Mouse (Mus musculus) cerebellum, adult 2 months (tissue): ENCODE results near the gene Tead3. TPM values are rescaled to one million over a fixed set of nuclear protein-coding genes. Genes with fewer than 3 reads are reported as not detected.
A peak's percentile ranks its signal among the peaks of the same experiment; 100 is the strongest.

Source experiments
- DNase-seq, 2 experiments: peaks; one replicate each; pipeline ENCODE4 v3.0.0; 2021
- H3K27ac ChIP-seq: fragments of 200-500 bp; 2 replicates; pipeline ENCODE4 v1.5.1; 2012; ENCODE audit warnings: low read length, control low read depth, inconsistent platforms; ENCODE audit not compliant: insufficient read depth
- H3K27me3 ChIP-seq: fragments of 200-500 bp; 2 replicates; pipeline ENCODE4 v1.6.1; 2012; ENCODE audit warnings: inconsistent platforms, mild to moderate bottlenecking, low read length, moderate library complexity; ENCODE audit not compliant: control insufficient read depth, insufficient read depth
- H3K4me1 ChIP-seq: fragments of 200-500 bp; 2 replicates; pipeline ENCODE4 v1.6.1; 2011; ENCODE audit warnings: low read length; ENCODE audit not compliant: control insufficient read depth, insufficient read depth
- H3K4me3 ChIP-seq: fragments of 200-500 bp; replicated peaks from 2 replicates; pipeline ENCODE3; 2011; ENCODE audit warnings: mild to moderate bottlenecking, low read depth, low read length, control low read depth; ENCODE audit not compliant: insufficient read depth
- CTCF ChIP-seq: fragments of 200-500 bp; IDR thresholded peaks from 2 replicates; pipeline ENCODE4 v1.5.1; 2011; ENCODE audit warnings: low read depth, mild to moderate bottlenecking, control low read depth, low read length, moderate library complexity, borderline replicate concordance; ENCODE audit not compliant: insufficient read depth
- POLR2A ChIP-seq: fragments of 200-500 bp; IDR thresholded peaks from 2 replicates; pipeline ENCODE4 v1.6.1; 2011; ENCODE audit warnings: low read length, control low read depth, borderline replicate concordance; ENCODE audit not compliant: insufficient read depth
- WGBS: fragments of 180-500 bp; shearing (Covaris S2); methylation state at CpG from one replicate; pipeline ENCODE4 v1.1.7; 2018; 5-methylcytosine and 5-hydroxymethylcytosine counted together
- polyA plus RNA-seq: library from polyadenylated mRNA; depleted of rRNA; stranded (reverse); fragments of >200 nt; gene quantifications from 2 replicates; pipeline ENCODE4 v1.2.3, GENCODE M21; 2012

Tead3 gene
- polyA plus RNA-seq, 1 experiment, result 3.2 TPM

DNA sequence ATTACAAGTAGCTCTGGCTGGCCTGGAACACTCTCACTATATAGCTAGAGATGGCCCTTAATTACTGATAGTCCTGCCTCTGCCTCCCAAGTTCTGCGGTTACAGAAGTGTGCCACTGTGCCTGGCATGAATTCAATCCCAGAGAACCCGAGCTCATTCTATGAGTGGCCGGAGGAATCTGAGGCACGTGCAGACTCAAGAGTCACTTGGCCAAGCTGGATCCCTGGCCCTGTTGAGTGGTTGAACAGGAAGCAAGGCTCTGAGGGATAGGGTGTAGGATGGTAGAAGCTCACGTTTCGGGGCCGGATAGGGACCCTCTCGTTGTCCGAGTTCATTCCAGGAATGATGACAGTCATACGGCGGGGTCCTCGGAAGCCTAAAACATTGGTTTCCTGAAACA is 5.3 kb upstream of the Tead3 start:
- peaks cover 2% of the 10 kb centered on the region; the same call in 1 of the 2 replicates for H3K27me3 ChIP-seq
- TF ChIP-seq POLR2A (no peak), CTCF (no peak)
- H3K4me3 ChIP-seq, result no peak overlapping the region
- DNase-seq, result no peak
- H3K4me1 ChIP-seq, result no peaks in the 10 kb centered on the region
- WGBS, result 79% methylated on average over 12 of the region's 12 CpGs
- no peak overlapping the region for H3K27ac ChIP-seq

DNA sequence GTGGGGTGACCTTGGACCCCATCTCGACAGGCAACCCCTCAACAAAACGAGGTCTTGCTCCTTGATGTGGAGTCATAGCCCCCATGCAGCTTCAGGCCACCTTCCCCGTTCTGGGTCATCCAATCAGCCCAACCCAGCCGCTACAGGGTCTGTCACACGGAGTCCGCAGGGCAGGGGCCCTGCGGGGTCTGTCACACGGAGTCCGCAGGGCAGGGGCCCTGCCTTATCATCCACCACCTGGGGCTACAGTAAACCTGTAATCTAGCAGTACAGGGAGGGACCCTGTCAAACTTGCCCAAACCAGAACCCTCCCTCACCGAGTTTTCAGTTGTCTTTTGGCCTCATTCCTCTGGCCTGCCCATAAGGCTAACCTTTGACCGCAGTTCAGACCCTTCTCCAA is 1.4 kb upstream of the Tead3 start:
- Histone ChIP-seq H3K27ac (no peak overlapping the region), H3K27me3 (peaks cover 7% of the 10 kb centered on the region; the same call in 1 of the 2 replicates), H3K4me3 (no peak overlapping the region), H3K4me1 (no peaks in the 10 kb centered on the region)
- WGBS, result 35% methylated on average over 11 of the region's 11 CpGs
- no peak for DNase-seq
- TF ChIP-seq CTCF (no peak), POLR2A (no peak)

DNA sequence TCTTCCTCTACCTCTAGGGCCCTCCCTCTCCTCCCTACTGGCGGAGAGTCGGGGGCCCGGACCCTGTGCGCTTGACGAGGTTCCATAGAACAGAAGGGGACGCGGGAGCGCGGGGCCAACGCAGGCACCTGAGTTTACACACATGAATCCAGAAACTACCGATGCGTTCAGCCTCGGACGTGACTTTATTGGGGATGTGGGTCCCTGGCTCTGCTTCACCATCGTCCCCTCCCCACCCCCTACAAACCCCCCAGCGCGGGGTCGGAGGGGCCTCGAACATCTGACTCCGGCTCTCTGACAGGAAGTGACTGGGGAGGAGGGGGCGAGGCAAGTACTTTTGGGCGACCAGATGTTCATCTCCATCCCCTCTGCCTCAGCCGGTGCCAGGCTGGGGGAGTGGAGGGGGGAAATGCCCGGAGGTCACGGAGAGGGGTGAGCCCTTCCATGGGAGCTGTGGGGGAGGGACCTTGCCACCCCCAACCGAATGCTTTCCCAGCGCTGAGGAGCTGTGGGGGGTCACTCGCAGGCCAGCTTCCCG is 805 bp upstream of the Tead3 start:
- WGBS, result 3% methylated on average over 29 of the region's 29 CpGs
- Histone ChIP-seq H3K27ac (no peak overlapping the region), H3K4me3 (peak overlapping the region; percentile 41), H3K27me3 (peaks cover 7% of the 10 kb centered on the region; the same call in 1 of the 2 replicates), H3K4me1 (no peaks in the 10 kb centered on the region)
- no peak for DNase-seq
- no peak for TF ChIP-seq CTCF
- TF ChIP-seq POLR2A, result no peak

DNA sequence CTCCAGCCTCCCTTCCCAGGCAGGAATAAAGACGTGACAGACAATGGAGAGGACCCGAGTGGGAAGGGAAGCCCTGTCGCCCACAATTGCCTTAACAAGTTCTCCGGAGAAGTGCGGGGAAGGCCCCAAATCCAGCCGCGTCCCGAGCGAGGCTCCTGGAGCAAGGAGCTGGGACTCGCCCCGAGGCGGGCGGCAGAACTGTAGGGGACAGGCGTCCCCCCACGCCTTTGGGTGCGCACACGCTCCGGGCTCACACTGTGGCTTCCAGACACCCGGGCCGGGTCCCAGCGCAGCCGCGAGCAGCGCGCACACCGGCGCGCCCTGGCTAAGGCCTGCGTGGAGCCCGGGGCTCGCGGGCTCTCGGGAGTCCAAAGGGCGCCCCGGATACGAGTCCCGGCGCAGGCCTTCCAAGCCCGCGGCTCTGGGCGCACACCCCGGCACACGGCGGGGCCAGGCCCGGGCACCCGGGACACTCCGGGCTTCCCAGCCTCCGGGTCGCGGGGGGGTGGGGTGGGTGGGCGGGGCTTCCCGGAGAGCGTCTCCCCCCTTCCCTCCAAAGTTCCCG is 634 bp downstream of the Tead3 start:
- Histone ChIP-seq H3K27me3 (peaks cover 7% of the 10 kb centered on the region; the same call in 1 of the 2 replicates), H3K27ac (no peak overlapping the region), H3K4me3 (peak overlapping the region; percentile 5), H3K4me1 (no peaks in the 10 kb centered on the region)
- TF ChIP-seq POLR2A (no peak), CTCF (no peak)
- no peak for DNase-seq
- 2% methylated on average over 50 of the region's 54 CpGs for WGBS

DNA sequence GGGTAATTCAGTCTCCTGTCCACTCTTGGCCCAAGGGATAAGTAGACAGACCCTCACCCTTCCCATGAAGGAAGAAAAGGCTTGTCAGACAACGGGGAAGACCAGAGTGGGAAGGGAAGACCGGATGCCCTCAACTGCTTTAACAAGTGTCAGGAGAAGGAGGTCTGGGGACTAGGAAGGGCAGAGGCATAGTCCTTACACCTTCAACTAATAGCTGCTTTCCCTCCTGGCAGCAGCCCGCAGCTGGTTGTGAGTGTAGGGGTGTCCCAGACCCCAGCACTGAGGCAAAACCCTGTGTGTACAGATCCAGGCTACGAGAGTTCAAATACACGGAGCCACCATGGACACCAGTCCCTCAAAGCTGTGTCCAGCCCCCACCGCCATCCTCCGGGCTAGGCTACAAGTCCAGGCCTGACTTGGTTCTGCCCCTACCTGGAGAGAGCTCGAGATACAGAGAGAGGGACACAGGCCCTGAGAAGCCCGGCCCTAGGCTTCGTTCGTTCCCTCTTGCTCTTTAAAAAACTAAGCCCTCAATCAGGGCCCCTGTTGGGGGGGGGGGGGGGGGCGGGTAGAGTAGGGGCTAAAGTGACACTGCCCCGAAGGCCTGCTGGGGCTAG is 1.2 kb downstream of the Tead3 start:
- 42% methylated on average over 13 of the region's 13 CpGs for WGBS
- Histone ChIP-seq H3K4me3 (peak overlapping the region; percentile 5), H3K4me1 (no peaks in the 10 kb centered on the region), H3K27me3 (peaks cover 7% of the 10 kb centered on the region; the same call in 1 of the 2 replicates), H3K27ac (no peak overlapping the region)
- no peak for TF ChIP-seq POLR2A
- no peak for DNase-seq

DNA sequence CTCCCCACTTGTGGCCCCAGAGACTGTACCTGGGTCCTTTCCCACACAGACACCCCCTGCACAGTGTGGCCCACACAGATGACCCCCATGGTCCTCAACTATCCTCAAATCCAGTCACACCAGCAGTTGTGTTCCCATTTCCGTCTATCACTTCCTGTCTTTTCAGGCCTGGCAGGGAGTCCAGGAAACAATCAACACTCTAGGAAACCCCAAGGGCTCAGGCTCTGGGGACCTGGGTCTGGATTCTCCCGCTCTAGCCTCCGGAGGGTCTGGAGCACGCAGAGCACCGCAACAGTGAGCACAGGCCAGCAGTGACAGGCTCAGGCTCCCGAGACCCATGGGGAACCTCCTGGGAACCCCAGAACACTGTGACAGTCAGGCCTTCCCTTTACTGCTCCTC is 2.4 kb downstream of the Tead3 start:
- Histone ChIP-seq H3K4me1 (no peaks in the 10 kb centered on the region), H3K27ac (no peak overlapping the region), H3K27me3 (peaks cover 7% of the 10 kb centered on the region; the same call in 1 of the 2 replicates), H3K4me3 (no peak overlapping the region)
- DNase-seq, result no peak
- WGBS, result 65% methylated on average over 6 of the region's 6 CpGs
- no peak for TF ChIP-seq CTCF
- TF ChIP-seq POLR2A, result no peak

DNA sequence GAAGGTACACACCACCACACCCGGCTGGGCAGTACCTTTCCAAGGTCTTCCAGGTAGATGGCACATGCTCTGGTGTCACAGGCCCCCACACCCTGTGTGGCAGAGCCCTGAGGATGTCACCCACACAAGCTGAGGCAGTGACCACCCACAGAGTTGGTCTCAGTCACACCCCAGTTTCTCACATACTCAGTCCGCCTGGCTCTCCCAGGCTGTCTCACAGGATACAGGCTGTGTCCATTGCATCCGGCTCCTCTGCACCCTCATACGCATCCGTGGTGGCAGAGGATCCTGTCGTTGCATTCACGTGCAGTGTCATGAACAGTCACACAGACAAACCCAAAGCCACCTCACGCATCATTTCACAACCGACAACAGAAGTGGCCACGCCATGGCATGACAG is 3.3 kb downstream of the Tead3 start:
- H3K4me1 ChIP-seq, result no peaks in the 10 kb centered on the region
- no peak for TF ChIP-seq POLR2A
- TF ChIP-seq CTCF, result no peak
- WGBS, result 77% methylated on average over 10 of the region's 10 CpGs
- no peak overlapping the region for H3K27ac ChIP-seq
- H3K27me3 ChIP-seq, result peaks cover 7% of the 10 kb centered on the region; the same call in 1 of the 2 replicates
- H3K4me3 ChIP-seq, result no peak overlapping the region
- no peak for DNase-seq

DNA sequence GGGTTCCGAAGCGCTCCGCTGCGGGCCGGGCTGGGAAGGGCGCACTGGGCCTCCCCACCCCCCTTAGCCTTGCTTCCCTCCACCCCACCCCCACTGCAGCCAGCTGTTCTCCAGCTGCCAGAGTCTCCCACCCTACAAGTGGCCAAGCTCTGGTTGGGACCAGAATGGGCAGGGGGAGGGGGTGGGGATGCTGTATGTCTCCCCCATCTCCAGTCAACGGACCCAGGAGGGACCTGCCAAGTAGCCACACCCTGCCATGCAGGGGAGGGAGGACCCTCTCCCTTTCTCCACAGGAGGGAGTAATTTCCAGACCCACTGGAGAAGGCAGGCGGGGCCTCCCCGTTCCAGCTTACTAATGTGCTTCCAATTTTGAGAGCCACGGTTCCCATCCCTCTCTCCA is 4.7 kb downstream of the Tead3 start:
- Histone ChIP-seq H3K27ac (no peak overlapping the region), H3K27me3 (peaks cover 4% of the 10 kb centered on the region; the same call in 1 of the 2 replicates), H3K4me1 (no peaks in the 10 kb centered on the region), H3K4me3 (no peak overlapping the region)
- no peak for DNase-seq
- TF ChIP-seq CTCF (no peak), POLR2A (no peak)
- 21% methylated on average over 10 of the region's 10 CpGs for WGBS
